Mouse (Mus musculus): Measurements from ENCODE around the gene Itgb1bp1.
A peak's percentile ranks its signal among the peaks of the same experiment; 100 is the strongest.

Gene Itgb1bp1

GRCm38 (mm10) chr12:21286243-21286622 is at the start of gene Itgb1bp1:
Gene Itgb1bp1, minus strand, starts transcription at chr12:21286284.
- DNase-seq (ENCODE audit: low read depth): peak; percentile 99

GRCm38 (mm10) chr12:21335869-21336268 is 49.8 kb upstream of the Itgb1bp1 start:
- DNase-seq (ENCODE audit: low read depth): peak; percentile 66

- DNase-seq (ENCODE audit: low read depth): no peak
These were observed 47.7 kb upstream of the Itgb1bp1 start for GRCm38 (mm10) chr12:21333766-21334165.

- DNase-seq (ENCODE audit: low read depth): no peak
These were observed 46.9 kb upstream of the Itgb1bp1 start for GRCm38 (mm10) chr12:21333021-21333420.

GRCm38 (mm10) chr12:21331711-21332110 is 45.6 kb upstream of the Itgb1bp1 start:
- DNase-seq (ENCODE audit: low read depth): no peak

- DNase-seq (ENCODE audit: low read depth): no peak
These were observed 45.0 kb upstream of the Itgb1bp1 start for GRCm38 (mm10) chr12:21330961-21331576.

- no peak for DNase-seq (ENCODE audit: low read depth)
These were observed 43.7 kb upstream of the Itgb1bp1 start for GRCm38 (mm10) chr12:21329661-21330400.

GRCm38 (mm10) chr12:21326325-21326724 is 40.2 kb upstream of the Itgb1bp1 start:
- no peak for DNase-seq (ENCODE audit: low read depth)

- no peak for DNase-seq (ENCODE audit: low read depth)
These were observed 39.2 kb upstream of the Itgb1bp1 start for GRCm38 (mm10) chr12:21325266-21325665.

GRCm38 (mm10) chr12:21324101-21324500 is 38.0 kb upstream of the Itgb1bp1 start:
- no peak for DNase-seq (ENCODE audit: low read depth)

- no peak for DNase-seq (ENCODE audit: low read depth)
These were observed 36.8 kb upstream of the Itgb1bp1 start for GRCm38 (mm10) chr12:21322856-21323255.

GRCm38 (mm10) chr12:21322296-21322695 is 36.2 kb upstream of the Itgb1bp1 start:
- no peak for DNase-seq (ENCODE audit: low read depth)

- DNase-seq (ENCODE audit: low read depth): no peak
These were observed 35.1 kb upstream of the Itgb1bp1 start for GRCm38 (mm10) chr12:21321170-21321569.

GRCm38 (mm10) chr12:21320317-21320716 is 34.2 kb upstream of the Itgb1bp1 start:
- no peak for DNase-seq (ENCODE audit: low read depth)

GRCm38 (mm10) chr12:21318143-21318895 is 32.2 kb upstream of the Itgb1bp1 start:
- peak; percentile 88 for DNase-seq (ENCODE audit: low read depth)

GRCm38 (mm10) chr12:21316869-21317265 is 30.8 kb upstream of the Itgb1bp1 start:
- DNase-seq (ENCODE audit: low read depth): peak; percentile 28

- peak; percentile 94 for DNase-seq (ENCODE audit: low read depth)
These were observed 30.1 kb upstream of the Itgb1bp1 start, which contains the start of gene Iah1 for GRCm38 (mm10) chr12:21315923-21316868. Gene Iah1, plus strand, starts transcription at chr12:21316389.

GRCm38 (mm10) chr12:21312201-21312600 is 26.1 kb upstream of the Itgb1bp1 start:
- no peak for DNase-seq (ENCODE audit: low read depth)

GRCm38 (mm10) chr12:21306721-21307120 is 20.6 kb upstream of the Itgb1bp1 start:
- DNase-seq (ENCODE audit: low read depth): no peak

- no peak for DNase-seq (ENCODE audit: low read depth)
These were observed 19.7 kb upstream of the Itgb1bp1 start for GRCm38 (mm10) chr12:21305741-21306140.

GRCm38 (mm10) chr12:21302361-21302783 is 16.3 kb upstream of the Itgb1bp1 start:
- no peak for DNase-seq (ENCODE audit: low read depth)

- DNase-seq (ENCODE audit: low read depth): no peak
These were observed 15.8 kb upstream of the Itgb1bp1 start for GRCm38 (mm10) chr12:21301932-21302331.
